Mouse (Mus musculus): ENCODE results near the gene Rhbdl2. TPM values are rescaled to one million over a fixed set of nuclear protein-coding genes. Genes with fewer than 3 reads are reported as not detected.

Rhbdl2 gene
- total RNA-seq, 2 experiments from 2014 or later, result 0.21 to 0.33 TPM

DNA sequence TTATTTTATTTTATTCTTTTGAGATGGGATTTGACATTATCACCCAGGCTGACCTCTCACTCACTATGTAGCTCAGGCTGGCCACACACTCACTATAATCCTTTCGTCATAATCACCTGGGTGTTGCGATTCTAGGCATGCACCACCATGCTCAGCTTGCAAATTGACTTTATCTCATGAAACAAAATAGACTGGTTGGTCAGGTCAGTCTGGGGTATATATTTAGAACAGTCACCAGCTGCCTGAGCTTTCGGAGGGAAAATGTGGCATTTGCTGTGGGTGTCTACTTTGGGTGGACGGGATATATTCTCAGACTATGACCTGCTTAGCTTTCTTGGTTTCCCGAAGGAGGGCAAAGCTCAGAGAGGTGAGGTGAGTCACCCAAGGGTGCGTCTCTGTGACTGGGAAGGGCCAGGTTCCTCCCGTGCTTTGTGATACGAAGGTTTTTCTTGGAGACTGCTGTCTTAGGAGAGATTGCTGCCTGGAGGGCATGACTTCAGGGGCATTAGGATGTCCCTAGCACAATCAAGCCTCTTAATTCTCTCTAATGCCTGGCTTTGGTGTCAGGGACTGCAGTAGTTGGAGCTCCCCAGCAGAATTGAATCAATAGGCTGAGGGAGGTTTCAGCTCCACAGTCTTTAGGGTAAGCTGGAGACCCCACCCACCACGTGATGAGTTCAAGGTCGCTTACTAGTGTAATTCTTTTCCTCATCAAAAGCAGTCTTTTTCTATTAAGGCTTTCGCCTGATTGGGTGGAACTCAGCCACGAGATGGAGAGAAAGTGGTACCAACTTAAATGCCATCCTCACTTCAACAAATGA, 23.0 kb downstream of the Rhbdl2 start:
- intact Hi-C loops (cut with DNase I; ENCODE audit: low total_unique reads), result no loop called here
- no peak for DNase-seq

DNA sequence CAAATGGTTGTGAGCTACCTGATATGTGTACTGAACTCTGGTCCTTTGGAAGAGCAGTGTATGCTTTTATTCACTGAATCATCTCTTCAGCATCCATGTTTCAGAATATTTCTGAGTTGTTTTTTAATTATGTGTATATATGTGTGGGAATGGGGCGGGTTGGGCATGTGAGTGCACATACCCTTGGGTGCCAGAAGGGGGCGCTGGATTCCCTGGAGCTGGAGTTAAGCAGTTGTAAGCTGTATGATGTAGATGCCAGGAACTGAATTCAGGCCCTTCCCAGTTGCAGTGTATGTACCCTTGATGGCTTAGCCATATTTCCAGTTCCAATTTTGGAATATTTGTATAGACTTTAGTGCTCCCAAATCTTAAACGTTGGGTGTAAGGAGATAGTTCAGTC, 24.9 kb downstream of the Rhbdl2 start:
- intact Hi-C loops (cut with DNase I; ENCODE audit: low total_unique reads), result no loop called here
- no peak for DNase-seq

DNA sequence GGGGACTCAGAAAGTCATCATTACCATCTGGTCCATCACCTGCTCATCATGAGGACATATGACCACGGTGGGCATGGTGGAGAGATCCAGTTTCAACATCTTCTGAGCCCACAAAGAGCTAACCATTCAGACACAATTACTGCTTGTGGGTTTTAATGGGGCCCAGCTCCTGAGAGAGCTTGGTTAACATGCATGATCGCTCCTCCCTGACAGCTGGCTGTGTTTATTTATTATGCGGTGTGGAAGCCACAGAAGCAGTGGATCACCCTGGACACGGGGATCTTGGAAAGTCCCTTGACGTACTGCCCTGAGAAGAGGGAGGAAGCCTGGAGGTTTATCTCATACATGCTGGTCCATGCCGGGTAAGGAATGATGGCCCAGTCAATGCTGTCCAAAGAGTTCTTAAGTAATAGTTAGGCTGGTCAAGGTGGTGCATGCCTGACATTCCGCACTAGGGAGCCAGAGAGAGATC, 26.4 kb downstream of the Rhbdl2 start:
- no peak for DNase-seq
- intact Hi-C loops (cut with DNase I; ENCODE audit: low total_unique reads), result no loop called here

DNA sequence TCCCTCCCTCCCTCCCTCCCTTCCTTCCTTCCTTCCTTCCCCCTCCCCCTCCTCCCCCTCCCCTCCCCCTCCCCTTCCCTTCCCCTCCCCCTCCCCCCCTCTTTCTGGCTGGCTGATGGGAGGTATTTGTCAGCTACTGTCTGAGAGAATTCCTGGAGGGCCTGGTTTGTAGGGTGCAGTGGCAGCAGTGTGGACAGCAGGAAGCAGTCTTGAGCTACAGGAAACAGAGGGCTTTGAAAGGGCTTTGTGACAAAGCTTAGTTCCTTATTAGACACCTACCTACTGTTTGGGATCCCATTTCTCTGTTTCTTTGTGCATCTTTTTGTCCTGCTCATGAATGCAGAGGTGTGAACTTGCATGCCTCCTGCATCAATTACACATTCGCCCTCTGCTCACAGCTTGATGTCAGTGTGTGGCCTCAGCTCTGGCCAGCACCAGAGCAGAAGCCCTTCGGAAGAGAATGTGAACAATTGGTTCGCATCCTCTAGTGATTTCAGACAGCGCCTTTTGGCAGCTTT, 31.5 kb downstream of the Rhbdl2 start:
- intact Hi-C loops (cut with DNase I; ENCODE audit: low total_unique reads), result no loop called here
- no peak for DNase-seq

DNA sequence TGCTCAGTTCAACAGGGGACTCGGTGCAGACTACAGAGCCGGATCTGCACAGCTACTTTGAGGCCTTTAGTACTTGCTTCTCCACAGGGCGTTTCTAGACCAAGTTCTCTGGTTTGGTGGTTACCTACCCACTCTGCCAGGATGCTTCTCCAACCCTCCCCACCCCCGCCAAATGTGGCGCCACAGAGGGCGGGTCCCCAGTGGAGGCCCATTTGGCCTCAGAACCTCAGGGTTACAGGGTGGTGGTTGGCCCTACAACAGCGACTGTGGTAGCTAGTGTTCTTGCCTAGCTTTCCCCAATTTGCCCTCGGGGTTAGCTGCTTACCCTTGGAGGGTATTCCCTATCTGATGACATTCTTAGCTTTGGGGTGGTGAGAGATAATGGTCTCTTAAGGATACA, 54.5 kb downstream of the Rhbdl2 start:
- intact Hi-C loops (cut with DNase I; ENCODE audit: low total_unique reads), result no loop called here
- DNase-seq, result no peak

DNA sequence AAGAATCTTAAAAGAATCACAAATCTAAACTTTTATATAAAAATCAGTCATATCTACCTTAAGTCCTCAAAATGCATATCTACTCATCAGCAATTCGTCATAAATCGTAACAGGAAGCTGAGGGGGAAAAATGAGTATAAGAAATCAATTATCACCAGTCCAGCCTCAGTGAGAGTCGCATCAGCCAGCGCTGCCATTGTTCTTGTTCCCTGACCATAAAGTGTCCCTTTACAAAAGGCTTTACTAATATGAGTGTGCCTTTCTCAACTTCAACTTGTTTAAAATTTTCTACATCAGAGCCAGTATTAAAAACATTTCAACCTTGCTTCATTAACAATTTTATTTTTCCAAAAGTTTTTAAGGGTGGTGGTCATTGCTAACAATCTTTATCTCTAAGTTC, 69.2 kb downstream of the Rhbdl2 start:
- intact Hi-C loops (cut with DNase I; ENCODE audit: low total_unique reads), result no loop called here
- DNase-seq, result no peak

DNA sequence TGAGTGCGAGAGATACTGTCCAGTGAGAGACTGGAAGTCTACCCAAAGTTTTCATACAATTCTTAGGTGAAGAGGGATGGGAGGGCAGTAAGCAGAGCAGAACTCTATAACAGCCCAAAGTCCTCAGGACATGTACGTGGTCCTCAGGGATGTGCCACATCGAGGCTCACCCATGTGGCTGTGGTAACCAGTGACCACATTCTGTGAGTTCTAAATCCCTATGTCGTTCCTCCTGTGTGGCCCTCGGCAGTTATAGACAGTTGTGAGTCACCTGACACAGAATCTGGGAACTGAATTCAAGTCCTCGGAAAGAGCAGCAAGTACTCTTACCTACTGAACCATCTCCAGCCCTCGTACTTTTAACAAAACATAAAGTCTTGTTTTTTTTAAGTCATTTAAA, 70.4 kb downstream of the Rhbdl2 start:
- intact Hi-C loops (cut with DNase I; ENCODE audit: low total_unique reads), result no loop called here
- no peak for DNase-seq

DNA sequence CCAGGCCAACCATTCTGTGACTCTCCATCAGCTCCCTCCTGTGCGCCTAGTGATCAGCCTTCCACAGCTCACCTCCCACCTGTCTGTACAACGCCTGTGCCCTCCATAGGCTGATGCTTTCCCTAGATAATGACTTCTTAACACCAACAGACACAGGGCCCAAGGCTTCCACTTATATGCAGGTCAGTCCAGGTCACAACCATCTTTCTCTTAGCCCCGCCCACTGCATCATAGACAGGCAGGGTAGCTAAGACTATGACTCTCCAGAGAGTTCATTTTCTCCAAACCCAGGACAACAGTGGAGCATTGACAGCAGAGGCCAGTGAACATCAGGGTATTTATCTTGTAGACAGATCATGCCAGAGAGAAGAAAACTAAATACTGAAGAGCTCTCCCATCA, 71.7 kb downstream of the Rhbdl2 start, which contains the start of gene 4933427I04Rik:
4933427I04Rik (plus strand) TSS at position 301 of the 400 bp plus-strand sequence.
- DNase-seq, result no peak
- intact Hi-C loops (cut with DNase I; ENCODE audit: low total_unique reads), result no loop called here

DNA sequence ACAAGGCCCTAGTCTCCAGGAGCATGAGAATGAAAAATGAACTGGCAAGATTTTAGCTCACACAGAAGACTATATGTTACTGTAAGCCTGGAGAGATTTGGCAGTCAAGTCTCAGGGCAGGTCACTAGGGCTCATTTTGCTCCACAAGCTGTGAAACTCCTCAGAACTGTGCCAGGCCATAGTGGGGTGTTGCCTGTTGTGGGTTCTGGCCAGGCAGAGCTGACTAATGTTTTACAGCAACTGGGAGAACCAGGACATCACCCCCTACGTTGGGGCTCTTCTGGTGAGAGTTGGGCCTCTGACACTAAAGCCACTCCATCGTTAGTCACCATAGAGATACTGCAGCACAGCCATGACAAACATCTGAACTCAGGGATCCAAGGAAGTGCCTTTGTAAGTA, 72.1 kb downstream of the Rhbdl2 start:
- intact Hi-C loops (cut with DNase I; ENCODE audit: low total_unique reads), result no loop called here
- DNase-seq, result no peak

DNA sequence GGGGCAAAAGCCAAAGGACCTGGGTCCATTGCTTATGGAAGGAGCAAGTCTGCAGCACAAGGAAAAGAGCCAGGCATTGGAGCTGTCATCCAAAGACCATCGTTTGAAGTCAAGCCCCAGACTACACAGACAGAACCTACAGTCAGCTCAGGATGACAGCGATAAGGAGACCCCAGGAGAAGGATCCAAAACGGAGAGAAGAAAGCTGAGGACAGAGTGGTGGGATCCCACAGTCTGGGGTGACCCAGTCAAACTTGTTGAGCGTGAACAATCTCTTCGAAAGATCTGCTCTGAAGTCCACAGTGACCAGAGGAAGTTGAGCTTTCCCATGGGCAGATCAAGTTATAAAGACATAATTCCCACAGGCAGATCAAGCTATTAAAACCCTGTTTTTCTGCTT, 72.9 kb downstream of the Rhbdl2 start:
- DNase-seq, result no peak
- intact Hi-C loops (cut with DNase I; ENCODE audit: low total_unique reads), result no loop called here

Other genes with a start within 250 kb of the Rhbdl2 start
- 10 to 100 TPM; 76.5 to 88.0 TPM for gene Macf1, start 103.5 kb upstream of the Rhbdl2 start, total RNA-seq (2021)
- gene Ndufs5, start 69.7 kb upstream of the Rhbdl2 start, total RNA-seq (2021), result 100 to 1,000 TPM; 256 to 285 TPM
- 10 to 100 TPM; 18.2 to 18.9 TPM for gene Akirin1, start 37.5 kb upstream of the Rhbdl2 start, total RNA-seq (2021)
- not detected for gene 4933427I04Rik, start 71.8 kb downstream of the Rhbdl2 start, total RNA-seq (2021)
- gene Mycbp, start 117.0 kb downstream of the Rhbdl2 start, total RNA-seq (2021), result 10 to 100 TPM; 15.7 to 21.6 TPM
- gene Rragc, start 129.6 kb downstream of the Rhbdl2 start, total RNA-seq (2021), result 10 to 100 TPM; 21.4 to 24.2 TPM
- not detected for gene 4930535I16Rik, start 130.1 kb downstream of the Rhbdl2 start, total RNA-seq (2021)

Measured in gastrocnemius, postnatal 14 days (tissue).